Mouse (Mus musculus) kidney, postnatal 36 days (tissue): ENCODE results near the gene Camk1d.
A peak's percentile ranks its signal among the peaks of the same experiment; 100 is the strongest.

Source experiments
- DNase-seq, 2 experiments: peaks; one replicate each; pipeline ENCODE4 v3.0.0; 2021 to 2022; ENCODE audit warnings: mixed read lengths in 2 of 2

The Camk1d gene

DNA sequence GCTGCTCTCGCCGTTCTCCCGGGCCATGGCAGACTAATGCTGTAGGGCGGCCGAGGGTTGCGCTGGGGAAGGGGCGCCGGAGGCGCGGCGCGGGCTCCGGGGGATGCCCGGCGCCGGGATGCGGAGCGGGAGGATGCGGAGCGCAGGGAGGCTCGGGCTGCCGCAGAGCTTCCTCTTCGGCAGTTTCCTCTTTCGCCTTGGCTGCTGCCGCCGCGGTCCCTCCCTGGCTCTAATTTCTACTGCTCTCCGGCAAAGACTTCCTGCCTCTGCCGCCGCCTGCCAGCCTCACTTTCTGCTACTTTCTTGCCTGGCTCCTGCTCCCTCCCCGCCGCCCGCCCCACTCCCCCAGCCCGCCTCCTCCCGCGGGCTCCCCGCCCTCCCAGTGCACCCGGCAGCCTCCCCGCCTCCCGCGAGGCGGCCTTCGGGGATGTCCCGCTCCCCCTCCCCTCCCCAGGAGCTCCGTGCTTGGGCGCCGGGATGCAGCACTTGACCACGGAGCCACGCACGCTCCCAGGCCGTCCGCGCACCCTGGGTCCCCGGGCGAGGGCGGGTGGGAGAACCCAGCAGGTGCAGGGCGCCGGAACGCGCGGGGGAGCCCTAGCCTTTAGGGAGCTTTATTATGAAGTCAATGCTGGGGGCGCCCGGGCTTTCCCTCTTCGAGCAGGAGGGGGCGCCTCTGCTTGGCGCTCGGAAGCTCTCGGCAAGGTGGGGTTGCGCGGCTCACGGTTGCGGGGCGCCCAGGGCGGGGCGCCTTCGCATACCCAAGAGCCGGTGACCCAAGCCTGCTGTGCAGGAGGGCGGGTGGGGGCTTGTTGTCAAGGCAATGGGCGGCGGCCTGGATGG is at the start of gene Camk1d:
TSS of gene Camk1d (minus strand) at position 305 of the 843 bp plus-strand sequence.
- peak; percentile 53 to 79 for DNase-seq

DNA sequence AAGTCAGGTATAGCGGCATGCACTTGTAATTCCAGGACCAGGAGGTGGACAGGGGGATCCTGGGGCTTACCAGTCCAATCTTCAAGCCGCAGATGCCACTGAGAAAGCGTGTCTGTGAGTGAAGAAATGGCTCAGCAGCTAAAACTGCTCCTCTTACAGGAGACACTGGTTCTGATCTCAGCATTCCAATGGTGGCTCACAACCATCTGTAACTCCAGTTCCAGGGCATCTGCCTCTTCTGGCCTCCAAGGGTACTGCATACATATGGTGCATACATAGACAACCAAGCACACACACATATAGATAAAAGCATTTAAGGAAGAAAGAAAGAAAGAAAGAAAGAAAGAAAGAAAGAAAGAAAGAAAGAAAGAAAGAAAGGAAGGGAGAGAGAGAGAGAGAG is 47.7 kb upstream of the Camk1d start:
- DNase-seq = no peak

DNA sequence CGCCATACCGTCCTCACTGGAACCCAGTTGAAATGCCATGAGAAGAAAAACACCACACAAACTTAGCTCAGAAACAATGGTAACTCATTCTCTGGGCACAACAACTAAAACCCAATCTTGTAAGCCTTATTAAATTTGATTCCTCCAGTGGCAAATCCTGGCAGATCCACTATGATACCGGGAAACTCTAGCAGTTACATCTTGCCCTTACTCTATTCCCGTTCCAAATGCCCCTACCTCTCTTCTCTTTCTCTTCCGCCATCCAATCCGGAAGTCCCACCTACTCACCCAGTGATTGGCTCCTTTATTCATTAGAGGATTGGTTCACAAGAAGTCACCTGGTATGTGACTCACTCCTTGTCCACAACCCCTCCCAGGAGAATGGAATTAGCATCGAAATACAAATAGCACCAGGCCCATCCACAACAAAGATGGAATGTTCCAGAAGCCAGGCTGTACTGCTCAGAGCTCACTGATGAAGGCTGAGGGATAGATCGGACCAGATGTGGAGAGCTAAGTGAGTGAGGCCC is 46.2 kb upstream of the Camk1d start:
- DNase-seq = no peak

DNA sequence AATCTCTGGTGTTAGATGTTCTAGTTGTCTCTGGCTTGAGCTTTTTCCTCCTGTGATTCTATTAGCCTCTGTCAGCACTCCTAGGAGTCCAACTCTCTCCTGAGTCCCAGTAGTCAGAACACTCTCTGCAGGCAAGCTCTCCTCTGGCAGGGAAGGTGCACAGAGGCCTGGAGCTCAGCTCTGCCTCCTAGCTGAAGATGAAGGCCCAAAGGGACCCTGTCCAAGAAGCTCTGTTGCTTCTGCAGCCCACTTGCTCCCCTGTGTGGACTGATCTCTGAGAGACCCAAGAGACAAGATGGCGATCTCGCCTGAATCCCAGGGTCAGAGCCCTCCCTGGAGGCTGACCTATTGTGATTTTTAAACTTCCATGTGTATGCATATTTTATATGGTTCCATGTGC is 44.3 kb upstream of the Camk1d start:
- no peak for DNase-seq

DNA sequence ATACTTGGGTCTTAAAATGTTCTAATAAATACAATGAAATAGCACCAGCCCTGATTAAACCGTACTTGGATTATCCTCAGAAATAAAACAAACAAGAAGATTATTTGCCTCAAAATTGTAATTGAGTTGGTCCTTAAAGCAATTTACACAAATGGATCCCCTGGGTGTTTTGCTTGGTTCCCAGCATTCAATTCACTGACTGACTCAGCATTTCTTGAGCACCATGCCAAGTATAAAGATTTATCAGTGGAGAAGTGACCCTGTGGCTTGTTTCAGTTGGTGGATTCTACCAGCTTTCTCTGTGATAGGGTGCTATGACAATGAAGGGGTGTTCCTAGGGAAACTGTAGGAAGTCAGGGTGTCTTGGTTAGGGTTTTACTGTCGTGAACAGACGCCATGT is 36.6 kb upstream of the Camk1d start:
- DNase-seq = no peak

DNA sequence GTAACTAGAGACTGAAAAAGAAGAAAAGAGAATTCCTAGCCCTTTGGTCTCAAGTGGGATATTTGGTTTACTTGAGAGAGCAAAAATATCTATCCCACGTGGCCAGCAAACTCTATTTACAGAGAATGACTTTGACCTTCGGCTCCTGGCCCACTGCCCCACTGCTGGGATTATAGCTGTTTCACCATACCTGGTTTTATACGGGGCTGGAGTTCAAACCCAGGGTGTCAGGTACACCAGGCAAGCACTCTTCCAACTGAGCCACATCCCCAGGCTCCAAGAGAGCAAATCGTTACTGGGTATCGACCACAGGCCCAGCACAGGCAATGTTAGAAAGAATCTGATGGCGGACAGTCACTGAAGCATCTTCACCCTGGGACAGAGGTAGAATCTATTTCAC is 34.9 kb upstream of the Camk1d start:
- peak in 1 of 2 experiments; percentile 44 for DNase-seq

DNA sequence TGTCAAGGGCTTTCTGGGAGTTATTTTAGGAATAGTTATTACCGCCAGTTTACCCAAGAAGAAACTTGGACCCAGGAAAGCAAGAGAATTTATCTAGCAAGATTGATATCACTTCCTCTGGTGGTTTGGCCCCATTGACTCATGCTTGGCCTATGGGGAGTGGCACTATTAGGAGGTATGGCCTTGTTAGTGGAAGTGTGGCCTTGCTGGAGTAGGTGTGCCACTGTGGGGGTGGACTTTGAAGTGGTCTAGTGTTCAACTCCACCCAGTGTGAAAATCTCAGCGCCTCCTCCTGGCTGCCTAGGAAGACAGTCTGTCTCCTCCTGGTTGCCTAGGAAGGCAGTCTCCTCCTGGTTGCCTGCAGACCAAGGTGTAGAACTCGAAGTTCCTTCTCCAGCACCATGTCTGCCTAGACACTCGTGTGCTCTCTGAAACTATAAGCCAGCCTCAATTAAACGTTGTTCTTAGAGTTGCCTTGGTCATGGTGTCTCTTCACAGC is 33.3 kb upstream of the Camk1d start:
- DNase-seq = no peak

DNA sequence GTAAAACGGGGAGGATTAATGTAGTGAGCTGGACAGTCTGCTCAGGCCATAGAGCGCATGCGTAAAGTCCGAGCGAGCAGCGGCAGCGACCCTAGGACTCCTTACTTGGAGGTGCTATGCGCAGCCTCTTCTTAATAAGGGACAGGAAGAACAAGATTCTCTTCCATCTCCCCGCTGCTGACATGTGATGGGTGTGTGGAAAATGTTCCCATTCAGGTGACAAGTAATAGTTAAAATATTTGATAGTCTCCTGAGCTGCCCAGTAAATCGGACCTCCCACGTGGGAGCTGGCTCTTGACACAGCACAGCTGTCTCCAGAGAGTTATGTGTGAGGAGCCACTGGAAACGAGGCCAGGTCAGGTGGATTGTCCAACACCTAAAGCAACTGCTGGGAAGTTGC is 32.2 kb upstream of the Camk1d start:
- DNase-seq = peak; percentile 31 to 35

DNA sequence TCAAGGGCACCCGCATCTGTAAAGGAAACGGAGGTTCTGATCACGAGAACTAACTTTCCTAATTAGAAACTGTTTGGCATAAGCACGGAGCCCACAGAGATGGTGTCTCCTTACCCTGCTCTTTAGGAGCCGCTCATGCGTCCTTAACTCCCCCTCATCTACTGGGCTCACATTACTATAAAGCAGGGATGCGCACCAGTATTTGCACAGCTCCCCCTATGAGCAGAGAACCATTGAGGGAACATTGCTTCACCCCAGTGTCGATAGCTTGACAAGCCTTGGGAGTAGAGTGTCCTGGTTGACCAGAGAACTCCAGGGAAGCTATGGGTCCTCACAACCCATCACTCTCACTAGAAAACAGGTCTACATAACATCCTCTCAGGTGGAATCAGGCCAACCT is 29.6 kb upstream of the Camk1d start:
- peak in 1 of 2 experiments; percentile 22 for DNase-seq

DNA sequence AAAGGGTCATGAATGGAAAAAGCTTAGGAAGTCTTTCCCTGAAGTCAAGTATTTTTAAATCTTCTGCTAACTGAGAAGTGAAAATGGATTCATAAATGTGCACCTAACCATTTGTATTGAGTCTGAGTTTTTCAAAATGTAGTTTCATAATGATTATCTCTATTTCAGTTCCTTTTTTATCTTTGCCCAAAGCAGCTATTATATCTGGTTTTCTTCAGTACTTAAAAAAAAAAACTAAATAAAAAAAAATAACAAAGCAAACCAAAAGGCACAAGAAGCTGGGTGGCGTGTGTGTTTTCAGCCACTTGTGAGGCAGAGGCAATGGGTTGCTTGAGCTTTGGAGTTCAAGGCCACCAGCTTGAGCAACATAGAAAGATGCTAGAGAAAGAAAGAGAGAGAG is 26.6 kb upstream of the Camk1d start:
- no peak for DNase-seq

DNA sequence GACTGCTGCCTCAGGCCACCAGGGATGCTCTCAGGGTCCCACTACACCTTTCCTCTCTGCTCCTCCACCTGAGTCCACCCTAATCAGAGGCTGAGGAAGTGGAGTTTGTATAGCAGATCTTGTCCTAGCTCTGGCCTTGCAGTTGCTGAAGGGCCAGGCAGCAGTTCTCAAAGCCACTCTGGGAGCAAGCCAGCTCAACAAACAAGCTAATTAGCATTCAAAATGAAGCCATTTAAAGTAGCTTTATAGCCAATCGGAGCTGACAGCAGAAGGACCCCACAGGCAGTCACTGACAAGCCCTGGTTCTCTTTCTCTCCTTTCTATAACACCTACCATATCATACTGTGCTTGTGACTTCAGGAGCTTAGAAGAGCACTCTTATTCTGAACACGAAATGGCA is 21.6 kb upstream of the Camk1d start:
- no peak for DNase-seq

DNA sequence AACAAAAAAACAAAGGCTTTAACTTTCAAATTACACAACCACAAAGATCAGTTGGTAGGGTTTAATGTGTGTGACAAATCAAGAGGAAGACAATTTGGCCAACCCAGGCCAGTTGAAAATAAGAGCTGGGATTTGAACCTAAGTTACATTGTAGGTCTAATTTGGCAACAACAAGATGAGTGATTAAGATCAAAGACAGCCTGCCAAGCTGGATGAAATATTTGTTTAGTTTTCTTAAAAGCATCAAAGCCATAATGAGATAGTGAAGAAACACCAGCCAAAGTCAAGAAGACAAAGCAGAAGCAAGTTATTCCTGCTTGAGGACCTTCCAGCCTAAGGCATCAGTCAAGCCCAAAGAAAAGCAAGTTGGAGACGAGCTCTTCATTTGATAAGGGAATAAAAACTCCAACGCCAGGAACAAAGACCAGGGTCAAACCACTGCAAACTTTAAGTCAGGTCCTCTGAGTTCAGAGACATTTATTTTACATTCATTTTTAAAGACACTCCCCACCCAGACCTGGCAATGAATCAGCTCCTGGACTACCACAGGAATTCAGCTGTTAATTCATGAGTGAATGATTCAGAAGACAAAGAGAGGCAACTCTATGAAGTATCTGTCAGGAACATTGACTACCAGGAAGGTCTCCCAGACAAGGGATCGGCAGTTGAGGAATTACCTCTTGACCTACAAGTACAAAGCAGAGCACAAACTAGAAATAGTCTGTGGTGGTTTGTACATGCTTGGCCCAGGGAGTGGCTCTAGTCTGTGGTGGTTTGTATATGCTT is 19.2 kb upstream of the Camk1d start:
- DNase-seq = no peak

DNA sequence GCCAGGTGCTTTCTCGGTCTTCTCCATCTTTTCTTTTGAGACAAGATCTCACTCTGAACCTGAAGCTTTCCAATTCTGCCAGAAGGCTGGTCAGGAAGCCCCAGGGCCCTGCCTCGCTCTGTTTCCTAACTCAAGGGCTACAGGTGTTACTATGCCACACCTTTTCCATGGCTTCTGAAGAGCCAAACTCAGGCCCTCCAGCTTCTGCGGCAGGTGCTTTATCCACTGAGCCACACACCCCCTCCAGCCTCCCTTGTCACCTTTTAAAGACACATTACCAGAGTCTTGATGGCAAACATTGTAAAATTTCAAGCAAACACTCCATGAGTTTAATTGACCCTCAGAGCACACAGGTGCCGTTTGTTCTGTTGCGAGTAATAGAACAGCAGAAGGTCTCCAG is 17.7 kb upstream of the Camk1d start:
- DNase-seq = no peak

DNA sequence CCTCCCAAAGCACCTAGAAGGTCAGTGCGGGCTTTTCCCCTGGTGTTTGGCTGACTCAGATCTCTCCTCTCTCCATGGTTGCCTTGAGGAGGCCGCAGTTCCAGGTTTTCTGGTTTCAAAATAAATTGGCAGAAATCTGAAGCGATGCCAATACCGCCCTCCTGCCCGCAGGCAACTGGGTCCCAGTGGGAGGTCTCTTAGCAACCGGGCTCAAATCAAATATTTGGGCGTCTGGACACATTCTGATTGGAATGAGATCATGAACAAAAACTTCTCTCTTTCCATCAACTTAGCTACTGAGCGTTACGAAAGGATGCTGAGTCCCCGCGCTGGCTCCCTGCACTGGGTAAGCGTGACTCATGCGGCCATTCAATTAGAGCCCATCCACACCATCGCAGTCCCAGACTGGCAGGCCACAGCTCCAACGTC is 16.1 kb upstream of the Camk1d start:
- DNase-seq = no peak

DNA sequence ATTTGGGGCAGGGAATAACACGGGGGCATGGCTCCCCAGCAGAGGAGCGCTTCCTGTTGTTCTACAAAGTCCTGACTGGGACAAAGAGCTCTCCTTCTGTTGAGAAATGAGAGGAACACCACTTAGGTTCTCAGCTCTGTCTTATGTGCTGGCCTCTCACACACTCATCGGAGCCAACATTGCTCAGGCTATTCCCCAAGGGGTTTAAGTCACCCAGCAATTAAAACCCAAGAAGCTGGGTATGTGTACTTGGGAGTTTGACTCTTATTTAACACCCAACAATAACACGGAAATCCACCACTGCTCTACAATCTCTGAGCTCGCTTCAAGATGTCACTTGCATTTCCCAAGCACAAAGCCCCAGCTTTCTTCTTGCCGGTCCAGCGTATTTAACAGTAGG is 15.6 kb upstream of the Camk1d start:
- DNase-seq = no peak

DNA sequence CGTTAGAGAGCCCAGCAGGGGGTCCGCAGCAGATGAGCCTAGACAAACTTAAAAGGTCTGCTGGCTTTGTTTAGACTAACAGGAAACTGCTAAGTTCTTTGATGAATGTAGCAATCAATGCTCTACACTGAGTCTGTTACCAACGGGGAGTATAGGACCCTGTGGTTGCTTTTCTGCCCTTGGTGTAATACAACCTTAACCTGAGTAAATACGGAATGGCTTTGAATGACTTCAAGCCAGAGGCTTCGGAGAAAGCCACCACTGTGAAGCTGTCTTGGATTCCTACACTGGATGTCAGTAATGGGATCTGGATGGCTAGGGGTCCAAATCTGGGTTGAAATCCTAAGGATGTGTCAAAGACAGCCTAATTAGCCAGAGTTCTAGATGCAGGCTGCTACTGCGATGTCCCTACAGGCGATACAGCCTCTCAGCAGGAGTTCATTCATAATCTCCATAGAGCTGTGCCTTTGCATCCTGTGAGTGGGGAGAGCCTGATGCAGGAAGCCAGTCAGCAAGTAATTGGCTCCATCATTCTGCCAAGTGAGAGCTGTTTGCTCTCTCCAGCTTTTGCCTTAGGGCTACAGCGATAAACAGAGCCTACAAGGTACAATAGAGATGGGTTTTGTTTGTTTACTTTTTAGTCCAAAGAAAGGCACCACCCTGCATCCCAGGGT is 10.8 kb upstream of the Camk1d start:
- no peak for DNase-seq

DNA sequence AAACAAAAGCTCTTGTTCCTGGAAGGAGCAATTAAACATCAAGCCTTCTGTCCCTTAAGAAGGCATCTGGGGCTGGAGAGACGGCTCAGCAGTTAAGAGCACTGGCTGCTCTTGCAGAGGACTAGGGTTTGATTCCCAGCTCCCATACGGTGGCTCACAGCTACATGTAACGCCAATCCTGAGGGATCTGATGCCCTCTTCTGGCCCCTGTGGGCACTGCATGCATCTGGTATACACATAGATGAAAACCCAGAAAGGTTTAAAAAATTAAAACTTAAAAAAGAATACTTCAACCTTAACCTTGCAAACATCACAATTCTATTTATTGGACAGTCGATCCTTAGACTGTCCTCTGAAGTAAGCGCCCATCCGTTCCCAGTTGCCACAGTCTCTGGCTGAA is 3.4 kb upstream of the Camk1d start:
- DNase-seq = no peak

DNA sequence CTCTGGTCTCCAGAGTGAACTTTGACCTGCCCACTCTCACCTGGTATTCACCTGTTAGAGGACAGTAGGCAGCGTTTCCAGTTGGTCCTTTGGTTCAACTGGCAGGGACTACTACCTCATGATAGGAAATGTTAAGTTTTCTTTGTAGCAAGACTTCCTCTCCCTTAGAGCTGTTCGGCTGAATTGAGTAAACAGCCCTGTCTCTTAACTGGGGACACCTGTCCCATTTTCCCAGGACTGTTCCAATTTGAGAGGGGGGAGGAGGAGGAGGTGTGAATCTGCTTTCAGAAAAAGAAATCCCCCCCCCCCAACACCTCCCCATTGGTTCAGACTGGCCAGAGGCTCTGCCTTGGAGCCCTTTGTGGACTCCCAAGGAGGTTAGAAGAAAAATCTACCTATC is 1.2 kb upstream of the Camk1d start:
- no peak for DNase-seq

DNA sequence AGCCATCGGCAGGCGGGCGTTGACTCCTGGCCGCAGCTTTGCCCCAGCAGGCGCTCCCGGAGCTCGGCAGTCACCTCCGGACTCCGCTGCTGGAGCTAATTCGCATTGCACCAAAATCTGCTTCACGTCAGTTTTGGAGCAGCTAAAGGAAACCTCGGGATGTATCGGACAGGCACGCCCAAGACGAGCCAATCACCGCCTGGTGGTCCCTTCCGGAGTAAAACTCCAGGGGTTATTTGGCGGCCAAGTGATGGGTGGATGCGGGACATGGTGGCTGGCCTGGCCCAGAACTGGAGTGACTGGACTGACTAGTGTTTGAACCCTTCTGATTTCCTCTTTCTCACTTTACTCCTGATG is 717 bp upstream of the Camk1d start:
- DNase-seq = no peak

DNA sequence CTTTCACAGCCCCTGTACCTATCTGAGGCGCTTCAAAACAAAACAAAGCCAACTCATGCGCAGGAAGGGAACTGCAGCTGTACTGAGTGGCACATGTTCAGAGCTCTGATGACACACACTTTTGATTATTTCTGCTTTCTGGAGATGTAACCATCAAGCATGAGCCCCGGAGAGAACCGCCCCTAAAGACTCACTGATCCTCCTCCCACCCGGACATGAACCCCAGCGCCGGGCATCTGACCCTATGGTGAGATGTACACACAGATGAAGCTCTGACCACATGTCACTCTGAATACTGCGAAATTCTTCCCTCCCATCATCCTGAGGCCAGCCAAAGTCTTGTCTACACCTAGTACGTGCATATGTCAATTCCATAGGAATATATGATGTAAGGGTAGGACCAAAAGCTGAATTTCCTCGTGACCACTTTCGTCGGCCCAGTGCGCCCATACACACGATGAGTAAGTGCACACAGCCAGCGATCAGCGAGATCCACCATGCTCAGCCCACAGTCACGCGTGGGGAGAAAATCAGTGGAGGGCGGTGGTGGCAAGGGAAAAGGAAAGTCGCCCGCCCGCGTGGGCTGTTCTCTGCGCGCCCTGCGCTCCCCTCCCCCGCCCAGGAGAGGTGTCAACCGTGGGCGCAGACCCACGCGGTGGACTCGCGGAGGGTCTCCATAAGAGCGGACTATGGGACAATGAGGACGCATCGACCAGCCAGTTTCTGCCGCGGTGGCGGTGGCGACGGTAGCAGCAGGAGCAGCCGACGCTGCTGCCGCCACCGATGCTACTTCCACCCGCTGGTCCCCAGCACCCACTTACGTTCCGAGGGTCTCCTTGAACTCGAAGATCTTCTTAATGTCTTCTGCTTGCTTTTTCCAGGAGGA is 747 bp downstream of the Camk1d start:
- peak in 1 of 2 experiments; percentile 25 for DNase-seq

DNA sequence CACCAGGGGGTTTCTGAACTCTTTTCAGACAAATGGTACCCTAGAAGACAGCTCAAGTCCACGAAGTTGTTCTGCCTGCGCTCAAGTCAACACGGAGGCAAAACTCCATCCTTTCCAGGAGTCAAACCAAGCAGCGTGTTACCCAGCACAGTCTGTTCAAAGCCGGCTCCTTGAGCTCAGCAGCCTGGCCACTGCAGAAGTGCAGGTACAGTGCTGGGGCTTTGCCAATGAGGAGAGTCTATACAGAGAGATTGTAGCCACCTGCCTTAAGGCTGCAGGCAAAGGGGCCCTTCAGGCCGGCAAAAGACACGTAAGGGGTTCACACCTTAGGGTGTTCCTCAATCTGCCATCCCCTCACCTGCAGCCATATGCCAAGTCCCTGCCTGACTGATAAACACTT is 2.1 kb downstream of the Camk1d start:
- no peak for DNase-seq

DNA sequence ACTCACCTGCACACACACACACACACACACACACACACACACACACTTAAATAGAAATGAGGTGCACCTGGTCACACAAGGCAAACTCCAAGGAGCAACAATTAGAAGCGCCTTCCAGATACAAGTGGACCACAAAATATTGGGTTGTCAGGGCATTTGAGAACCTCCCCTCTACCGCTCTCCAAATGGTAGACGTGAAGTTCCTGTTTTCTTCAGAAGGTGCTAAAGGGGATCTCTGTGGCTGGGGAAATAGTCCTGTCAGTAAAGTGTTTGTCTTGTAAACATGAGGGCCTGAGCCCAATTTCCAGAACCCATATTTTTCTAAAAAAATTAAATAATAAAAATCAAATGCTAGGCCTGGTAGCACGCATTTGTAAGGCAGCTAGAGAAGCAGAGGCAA is 4.4 kb downstream of the Camk1d start:
- no peak for DNase-seq
